ENCODE assay signal across 11 mouse cellular contexts in the genomic region with DNA sequence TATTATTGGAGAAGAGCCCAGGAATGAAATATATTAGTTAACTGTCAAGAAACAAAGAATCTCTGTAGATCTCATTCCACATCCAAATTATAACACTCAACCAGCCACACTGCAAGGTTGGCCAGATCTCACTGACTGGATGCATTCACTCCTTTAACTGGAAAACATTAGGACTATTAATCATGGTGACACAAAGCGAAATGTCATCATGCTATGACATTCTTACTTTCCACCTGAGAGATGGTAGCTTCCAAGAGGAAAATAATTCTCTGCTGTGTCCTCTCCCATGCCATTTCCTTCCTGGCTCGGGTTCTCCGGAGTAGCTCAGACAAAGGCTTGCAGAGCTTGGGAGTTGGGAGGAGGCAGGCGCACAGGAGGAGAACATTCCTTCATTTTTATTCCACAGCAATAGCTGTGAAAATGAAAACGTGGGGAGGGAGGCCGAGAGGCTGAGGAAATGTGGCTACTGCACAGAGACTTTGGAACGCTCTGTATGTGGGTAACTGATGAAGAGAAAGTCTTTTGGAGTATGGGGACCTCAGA. TPM values are rescaled to one million over a fixed set of nuclear protein-coding genes. Genes with fewer than 3 reads are reported as not detected.
DNase-seq lines count a peak whose midpoint lies in the region; ATAC-seq lines count a peak whose summit lies in the region.
"Had no signal": no experiment of that assay in that cellular context is flagged by ENCODE, and none has a peak within 500 bp of the region (broad histone marks: within the 10 kb centered on the region; RNA-seq: fewer than 3 reads in every experiment).

No protein-coding gene starts in this region.

- no peaks in the 10 kb centered on the region for H3K27me3 ChIP-seq in hindbrain, embryonic 12.5 days
- no peaks in the 10 kb centered on the region for H3K27me3 ChIP-seq in hindbrain, embryonic 11.5 days (ENCODE audit: control insufficient read depth, insufficient read depth, low read length)
- no peaks in the 10 kb centered on the region for H3K27me3 ChIP-seq in hindbrain, embryonic 15.5 days
- H3K27me3 ChIP-seq in neural tube, embryonic 15.5 days (replicated peaks), result no peaks in the 10 kb centered on the region
- H3K27me3 ChIP-seq: limb, embryonic 12.5 days had no signal

- H3K4me2 ChIP-seq in hindbrain, embryonic 12.5 days (replicated peaks), result no peak overlapping the region
- H3K4me2 ChIP-seq in hindbrain, embryonic 11.5 days (replicated peaks; ENCODE audit: low read depth, low read length), result no peak overlapping the region
- peak overlapping the region; percentile 23 for H3K4me2 ChIP-seq in hindbrain, embryonic 15.5 days
- H3K4me2 ChIP-seq in neural tube, embryonic 15.5 days, result 0 out of 2 replicates have a peak overlapping the region, but pooled peaks have one; percentile 9
- H3K4me2 ChIP-seq: limb, embryonic 12.5 days had no signal

- H3K4me1 ChIP-seq in hindbrain, embryonic 12.5 days, result peaks cover 45% of the 10 kb centered on the region
- H3K4me1 ChIP-seq in hindbrain, embryonic 11.5 days (replicated peaks; ENCODE audit: control insufficient read depth, insufficient read depth, low read length), result 0 out of 2 replicates have a peak, but pooled peaks cover 2% of the 10 kb centered on the region
- peaks cover 55% of the 10 kb centered on the region for H3K4me1 ChIP-seq in hindbrain, embryonic 15.5 days (replicated peaks)
- peaks cover 34% of the 10 kb centered on the region for H3K4me1 ChIP-seq in neural tube, embryonic 15.5 days

- WGBS in hindbrain, embryonic 12.5 days, result 30% methylated on average over 7 of the region's 7 CpGs
- WGBS in hindbrain, embryonic 11.5 days, result 48% methylated on average over 7 of the region's 7 CpGs
- WGBS in hindbrain, embryonic 15.5 days, result 23% methylated on average over 7 of the region's 7 CpGs
- WGBS in neural tube, embryonic 15.5 days, result 35% methylated on average over 7 of the region's 7 CpGs

- DNase-seq in hindbrain, embryonic 11.5 days (ENCODE audit: low spot score), result no peak
- peak; percentile 44 for DNase-seq in right cerebral cortex, adult 18-20 months
- no peak for DNase-seq in right cerebral cortex, postnatal 36 days (ENCODE audit: low spot score in 2 of 2)
- no peak for DNase-seq in embryo, embryonic 10.5 days (ENCODE audit: low spot score)
- DNase-seq in gastrocnemius, postnatal 25 days, result no peak

- no peak overlapping the region for H3K9ac ChIP-seq in hindbrain, embryonic 12.5 days
- no peak overlapping the region for H3K9ac ChIP-seq in hindbrain, embryonic 11.5 days (ENCODE audit: low read depth, low read length)
- H3K9ac ChIP-seq in hindbrain, embryonic 15.5 days, result no peak overlapping the region
- no peak overlapping the region for H3K9ac ChIP-seq in neural tube, embryonic 15.5 days (replicated peaks)
- H3K9ac ChIP-seq: limb, embryonic 12.5 days had no signal

- no peak overlapping the region for H3K4me3 ChIP-seq in hindbrain, embryonic 12.5 days
- no peak overlapping the region for H3K4me3 ChIP-seq in hindbrain, embryonic 11.5 days (ENCODE audit: low read depth, low read length)
- H3K4me3 ChIP-seq in hindbrain, embryonic 15.5 days, result no peak overlapping the region
- H3K4me3 ChIP-seq in neural tube, embryonic 15.5 days (replicated peaks), result no peak overlapping the region
- H3K4me3 ChIP-seq: limb, embryonic 12.5 days had no signal

- H3K9me3 ChIP-seq in hindbrain, embryonic 12.5 days (replicated peaks), result no peaks in the 10 kb centered on the region
- no peaks in the 10 kb centered on the region for H3K9me3 ChIP-seq in hindbrain, embryonic 11.5 days (ENCODE audit: control insufficient read depth, low read length)
- no peaks in the 10 kb centered on the region for H3K9me3 ChIP-seq in hindbrain, embryonic 15.5 days
- H3K9me3 ChIP-seq in neural tube, embryonic 15.5 days (replicated peaks), result no peaks in the 10 kb centered on the region
- H3K9me3 ChIP-seq: limb, embryonic 12.5 days had no signal

- ATAC-seq in hindbrain, embryonic 12.5 days (ENCODE audit: low FRiP score), result no peak
- ATAC-seq in hindbrain, embryonic 11.5 days (ENCODE audit: low FRiP score), result no peak
- ATAC-seq in hindbrain, embryonic 15.5 days (ENCODE audit: low FRiP score, low read depth), result 0 out of 2 replicates have a peak, but pooled peaks have one; percentile 28
- no peak for ATAC-seq in neural tube, embryonic 15.5 days (ENCODE audit: low FRiP score)
- ATAC-seq: intestine, embryonic 16.5 days had no signal

- H3K27ac ChIP-seq in hindbrain, embryonic 12.5 days, result peak overlapping the region; percentile 57
- no peak overlapping the region for H3K27ac ChIP-seq in hindbrain, embryonic 11.5 days (ENCODE audit: low read depth, low read length)
- H3K27ac ChIP-seq in hindbrain, embryonic 15.5 days (replicated peaks), result peak overlapping the region; percentile 75
- peak overlapping the region; percentile 63 for H3K27ac ChIP-seq in neural tube, embryonic 15.5 days (replicated peaks)
- H3K27ac ChIP-seq: limb, embryonic 12.5 days had no signal

- no peaks in the 10 kb centered on the region for H3K36me3 ChIP-seq in hindbrain, embryonic 12.5 days
- no peaks in the 10 kb centered on the region for H3K36me3 ChIP-seq in hindbrain, embryonic 11.5 days (ENCODE audit: control insufficient read depth, insufficient read depth, low read length)
- H3K36me3 ChIP-seq in hindbrain, embryonic 15.5 days, result no peaks in the 10 kb centered on the region
- H3K36me3 ChIP-seq in neural tube, embryonic 15.5 days, result no peaks in the 10 kb centered on the region
- H3K36me3 ChIP-seq: limb, embryonic 12.5 days had no signal

RNA-seq across cellular contexts. Expression of a gene that starts 17.0 kb away (rescaled TPM):
- polyA plus RNA-seq in hindbrain, embryonic 12.5 days (2016; fragmentation: Nextera tagmentation; extraction: Ambion mirVana), result 42.5 and 45.0 TPM in 2 replicates
- 19.8 and 29.4 TPM in 2 replicates for polyA plus RNA-seq in hindbrain, embryonic 11.5 days (2014; fragmentation: Nextera tagmentation; extraction: Ambion mirVana)
- 30.4 and 31.0 TPM in 2 replicates for polyA plus RNA-seq in hindbrain, embryonic 15.5 days (2015; fragmentation: Nextera tagmentation; extraction: Ambion mirVana)
- polyA plus RNA-seq in neural tube, embryonic 15.5 days (2015; fragmentation: Nextera tagmentation; extraction: Ambion mirVana), result 25.4 and 34.6 TPM in 2 replicates
- total RNA-seq in gastrocnemius, postnatal 25 days (2021), result 10 to 100 TPM; 10.9 to 13.3 TPM
- total RNA-seq: megakaryocyte-erythroid progenitor cell, adult 5-6 weeks had no signal

RNA-seq across cellular contexts. Expression of a gene that starts 17.1 kb away (rescaled TPM):
- polyA plus RNA-seq in hindbrain, embryonic 12.5 days (2016; fragmentation: Nextera tagmentation; extraction: Ambion mirVana), result 32.3 and 33.8 TPM in 2 replicates
- polyA plus RNA-seq in hindbrain, embryonic 11.5 days (2014; fragmentation: Nextera tagmentation; extraction: Ambion mirVana), result 42.3 and 46.2 TPM in 2 replicates
- polyA plus RNA-seq in hindbrain, embryonic 15.5 days (2015; fragmentation: Nextera tagmentation; extraction: Ambion mirVana), result 29.5 and 31.9 TPM in 2 replicates
- 28.0 and 30.5 TPM in 2 replicates for polyA plus RNA-seq in neural tube, embryonic 15.5 days (2015; fragmentation: Nextera tagmentation; extraction: Ambion mirVana)
- total RNA-seq in gastrocnemius, postnatal 25 days (2021), result 1 to 10 TPM; 6.9 to 8.2 TPM

Comparison
In these comparisons a context has a peak if more than half of its experiments do, and no peak if none do; other contexts are left out.
1. H3K4me2 ChIP-seq: peak in hindbrain, embryonic 15.5 days (single experiment) and neural tube, embryonic 15.5 days (single experiment); none in hindbrain, embryonic 12.5 days (single experiment) and hindbrain, embryonic 11.5 days (single experiment).